Mouse (Mus musculus): ENCODE results near the gene Slc44a4.
"Not testable (repeated sequence)": the region's sequence is repeated elsewhere in the genome, so short reads cannot be mapped to it uniquely, and the experiment has no call there.

Slc44a4 gene

GRCm38 (mm10) chr17:34960702-34961493, 46.6 kb downstream of the Slc44a4 start:
- peak; percentile 66 for DNase-seq (ENCODE audit: low read depth, low spot score)

GRCm38 (mm10) chr17:34962125-34962524, 47.9 kb downstream of the Slc44a4 start:
- DNase-seq (ENCODE audit: low read depth, low spot score): peak; percentile 42

GRCm38 (mm10) chr17:34962841-34963240, 48.6 kb downstream of the Slc44a4 start:
- DNase-seq (ENCODE audit: low read depth, low spot score): no peak

GRCm38 (mm10) chr17:34964640-34965049, 50.4 kb downstream of the Slc44a4 start:
- no peak for DNase-seq (ENCODE audit: low read depth, low spot score)

- no peak for DNase-seq (ENCODE audit: low read depth, low spot score)
Measured at GRCm38 (mm10) chr17:34965627-34966026, 51.4 kb downstream of the Slc44a4 start.

GRCm38 (mm10) chr17:34969822-34970221, 55.6 kb downstream of the Slc44a4 start, which contains the start of gene Gm20481:
Gene Gm20481, plus strand, starts transcription at chr17:34969912.
- not testable (repeated sequence) for DNase-seq (ENCODE audit: low read depth, low spot score)

GRCm38 (mm10) chr17:34970850-34971249, 56.6 kb downstream of the Slc44a4 start:
- DNase-seq (ENCODE audit: low read depth, low spot score): not testable (repeated sequence)

- DNase-seq (ENCODE audit: low read depth, low spot score): not testable (repeated sequence)
Measured at GRCm38 (mm10) chr17:34971694-34972068, 57.4 kb downstream of the Slc44a4 start.

- peak; percentile 85 for DNase-seq (ENCODE audit: low read depth, low spot score)
Measured at GRCm38 (mm10) chr17:34972069-34972749, 57.9 kb downstream of the Slc44a4 start, which contains the start of the genes Hspa1a and Hspa1l. Gene Hspa1a, minus strand, starts transcription at chr17:34972156. Gene Hspa1l, plus strand, starts transcription at chr17:34972703.

GRCm38 (mm10) chr17:34975581-34976492, 61.6 kb downstream of the Slc44a4 start:
- no peak for DNase-seq (ENCODE audit: low read depth, low spot score)

GRCm38 (mm10) chr17:34977000-34977399, 62.7 kb downstream of the Slc44a4 start:
- no peak for DNase-seq (ENCODE audit: low read depth, low spot score)

GRCm38 (mm10) chr17:34978239-34978638, 64.0 kb downstream of the Slc44a4 start:
- no peak for DNase-seq (ENCODE audit: low read depth, low spot score)

GRCm38 (mm10) chr17:34979631-34980030, 65.4 kb downstream of the Slc44a4 start:
- no peak for DNase-seq (ENCODE audit: low read depth, low spot score)
